Mouse (Mus musculus): ENCODE measurements around the gene Ifitm3.
"Not testable (repeated sequence)": the region's sequence is repeated elsewhere in the genome, so short reads cannot be mapped to it uniquely, and the experiment has no call there.

The Ifitm3 gene

DNA sequence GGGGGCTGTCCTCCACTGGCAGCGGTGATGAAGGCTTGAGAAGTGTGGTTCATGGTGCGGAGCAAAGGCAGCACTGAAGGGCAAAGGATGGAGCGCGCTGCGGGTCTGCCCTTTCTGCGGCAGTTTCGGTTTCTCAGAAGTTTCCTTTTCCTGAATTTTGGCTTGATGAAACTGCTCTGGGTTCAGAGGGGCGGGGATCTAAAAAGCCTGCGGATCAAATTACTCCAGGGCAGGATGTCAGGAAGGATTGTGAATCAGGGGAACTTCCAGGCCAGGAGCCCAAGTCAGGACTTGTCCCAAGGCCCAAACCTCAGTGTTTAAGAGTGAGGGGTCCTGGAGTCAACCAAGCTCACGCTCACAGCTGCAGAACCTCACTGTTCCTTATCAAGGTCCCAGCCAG lies at the start of gene Ifitm3:
Ifitm3 (minus strand) TSS at position 178 of the 400 bp plus-strand sequence.
- peak; percentile 85 to 87 for DNase-seq (ENCODE audit: low spot score in 2 of 2)

DNA sequence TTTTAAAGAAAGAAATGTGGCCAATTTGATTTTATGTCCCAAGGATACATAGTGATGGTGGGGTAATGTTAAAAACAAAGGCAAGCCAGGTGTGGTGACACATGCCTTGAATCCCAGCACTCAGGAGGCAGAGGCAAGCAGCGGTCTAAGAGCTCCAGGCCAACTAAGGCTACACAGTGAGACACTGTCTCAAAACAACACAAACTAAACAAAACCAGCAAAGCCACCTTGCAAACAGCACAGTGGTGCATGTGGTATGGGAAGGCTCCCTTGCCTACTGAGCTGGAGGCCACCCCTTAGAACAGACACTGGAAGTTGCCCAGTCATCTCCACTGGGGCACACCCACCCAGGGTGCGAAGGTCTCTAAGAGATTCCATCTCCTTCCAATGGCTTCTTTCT lies 49.4 kb upstream of the Ifitm3 start:
- no peak for DNase-seq (ENCODE audit: low spot score in 2 of 2)

DNA sequence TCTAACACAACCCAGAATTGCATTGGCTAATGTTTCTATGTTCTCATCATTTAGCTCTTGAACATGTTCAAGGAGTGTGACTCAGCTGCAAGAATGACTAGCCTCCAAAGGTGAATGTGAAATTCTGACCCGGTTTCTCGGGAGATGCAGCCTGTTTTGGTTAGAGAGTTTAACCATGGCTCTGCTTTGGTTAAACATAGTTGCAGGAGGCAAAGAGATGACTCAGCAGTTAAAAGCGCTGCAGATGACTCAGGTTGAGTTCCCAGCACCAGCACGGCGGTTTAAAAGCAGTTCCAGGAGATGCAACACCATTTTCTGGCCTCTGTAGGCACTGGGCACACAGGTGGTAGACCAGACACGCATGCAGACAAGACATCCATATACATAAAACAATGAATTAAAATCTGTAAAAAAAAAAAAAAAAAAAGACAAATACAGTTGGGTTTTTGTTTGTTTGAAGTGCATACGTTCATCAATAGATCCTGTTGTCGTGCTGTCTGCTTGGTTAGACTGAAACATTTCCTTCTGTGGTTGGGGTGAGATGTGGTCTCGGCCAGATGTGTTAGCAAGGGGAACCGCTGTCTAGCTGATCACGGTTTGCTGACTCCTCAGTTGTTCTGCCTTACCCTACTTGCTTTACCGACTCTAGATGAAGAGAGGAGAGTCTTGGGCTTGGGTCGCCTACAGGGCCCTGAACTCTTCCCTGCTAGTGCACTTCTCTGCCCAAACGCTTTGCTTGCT lies 48.2 kb upstream of the Ifitm3 start:
- no peak for DNase-seq (ENCODE audit: low spot score in 2 of 2)

DNA sequence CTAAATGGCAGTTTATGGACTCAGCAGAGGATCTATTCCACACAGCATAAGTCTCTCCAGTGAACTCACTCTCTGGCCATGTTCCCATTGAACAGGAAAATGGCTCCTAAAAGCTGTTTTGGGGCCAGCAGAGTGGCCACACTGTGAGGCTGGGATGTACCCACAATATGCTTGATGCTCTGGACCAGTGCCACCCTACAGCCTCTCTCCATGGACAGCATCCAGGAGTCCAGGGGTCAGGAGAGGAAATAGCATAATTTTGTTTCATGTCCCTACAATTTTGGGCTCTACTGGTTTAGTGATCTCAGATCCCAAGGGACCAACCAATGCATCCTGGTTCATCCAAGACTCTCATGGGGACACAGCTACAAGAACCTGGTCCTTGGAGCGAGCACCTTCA lies 47.0 kb upstream of the Ifitm3 start:
- no peak for DNase-seq (ENCODE audit: low spot score in 2 of 2)

DNA sequence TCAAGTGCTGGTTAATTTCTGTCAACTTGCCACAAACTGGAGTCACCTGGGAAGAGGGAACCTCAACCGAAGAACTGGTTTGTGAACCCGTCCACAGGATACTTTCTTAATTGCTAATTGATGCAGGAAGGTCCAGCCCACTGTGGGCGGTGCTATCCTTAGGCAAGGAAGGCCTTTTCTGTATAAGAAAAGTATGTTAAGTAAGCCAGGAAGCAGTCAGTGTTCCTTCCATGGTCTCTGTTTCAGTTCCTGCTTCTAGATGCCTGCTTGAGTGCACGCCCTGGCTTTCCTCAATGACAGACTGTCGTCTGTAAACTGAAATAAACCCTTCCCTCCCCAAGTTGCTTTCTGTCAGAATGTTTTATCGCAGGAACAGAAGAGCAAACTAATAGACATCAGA lies 46.4 kb upstream of the Ifitm3 start:
- no peak for DNase-seq (ENCODE audit: low spot score in 2 of 2)

DNA sequence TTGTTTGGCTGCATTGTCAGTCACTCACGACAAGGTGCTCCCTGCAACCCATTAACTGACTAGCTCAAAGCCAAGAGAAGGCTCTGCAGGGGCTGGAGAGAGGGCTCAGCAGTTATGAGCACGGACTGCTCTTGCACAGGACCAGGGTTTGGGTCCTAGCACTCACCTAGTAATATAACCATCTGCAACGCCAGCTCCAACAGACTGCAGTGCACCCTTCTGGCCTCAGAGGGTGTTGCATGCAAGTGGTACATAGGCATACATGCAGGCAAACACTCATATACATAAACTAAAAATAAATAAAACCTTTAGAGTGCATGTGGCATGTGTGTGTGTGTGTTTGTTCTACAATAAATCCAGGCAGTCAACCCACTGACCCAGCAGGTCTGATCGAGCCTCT lies 45.2 kb upstream of the Ifitm3 start:
- DNase-seq (ENCODE audit: low spot score in 2 of 2) = no peak

DNA sequence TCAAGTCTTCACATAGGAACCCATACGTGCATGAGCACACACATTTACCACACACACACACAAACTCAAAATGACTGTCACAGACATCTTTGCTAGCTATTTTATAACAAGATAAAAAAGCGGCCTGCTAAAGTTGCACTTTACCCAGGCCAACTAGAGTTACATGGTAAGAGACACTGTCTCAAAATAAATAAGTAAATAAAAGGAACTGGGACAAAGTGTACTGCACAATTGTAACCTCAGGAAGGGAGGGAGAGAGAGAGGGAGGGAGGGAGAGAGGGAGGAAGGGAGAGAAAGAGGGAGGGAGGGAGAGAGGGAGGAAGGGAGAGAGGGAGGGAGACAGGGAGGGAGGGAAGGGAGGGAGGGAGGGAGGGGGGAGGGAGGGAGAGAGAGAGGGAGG lies 41.9 kb upstream of the Ifitm3 start:
- DNase-seq (ENCODE audit: low spot score in 2 of 2) = no peak

DNA sequence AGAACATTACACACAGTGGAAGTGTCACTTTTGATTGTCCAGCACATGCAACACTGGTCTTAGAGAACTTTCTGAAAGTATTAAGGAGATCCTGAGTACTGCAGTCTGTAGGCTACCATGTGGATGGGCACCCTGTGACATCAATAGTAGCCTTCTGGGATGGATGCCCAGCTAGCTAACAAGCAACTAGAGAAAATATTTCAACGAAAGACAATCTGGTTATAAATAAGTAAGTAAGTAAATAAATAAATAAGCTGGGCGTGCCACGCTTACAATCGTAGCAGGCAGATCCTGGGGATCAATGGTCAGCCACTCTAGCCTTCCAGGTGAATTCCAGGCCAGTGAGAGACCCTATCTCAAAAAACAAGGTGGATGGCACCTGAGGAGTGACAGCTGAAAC lies 41.4 kb upstream of the Ifitm3 start:
- DNase-seq (ENCODE audit: low spot score in 2 of 2) = no peak

DNA sequence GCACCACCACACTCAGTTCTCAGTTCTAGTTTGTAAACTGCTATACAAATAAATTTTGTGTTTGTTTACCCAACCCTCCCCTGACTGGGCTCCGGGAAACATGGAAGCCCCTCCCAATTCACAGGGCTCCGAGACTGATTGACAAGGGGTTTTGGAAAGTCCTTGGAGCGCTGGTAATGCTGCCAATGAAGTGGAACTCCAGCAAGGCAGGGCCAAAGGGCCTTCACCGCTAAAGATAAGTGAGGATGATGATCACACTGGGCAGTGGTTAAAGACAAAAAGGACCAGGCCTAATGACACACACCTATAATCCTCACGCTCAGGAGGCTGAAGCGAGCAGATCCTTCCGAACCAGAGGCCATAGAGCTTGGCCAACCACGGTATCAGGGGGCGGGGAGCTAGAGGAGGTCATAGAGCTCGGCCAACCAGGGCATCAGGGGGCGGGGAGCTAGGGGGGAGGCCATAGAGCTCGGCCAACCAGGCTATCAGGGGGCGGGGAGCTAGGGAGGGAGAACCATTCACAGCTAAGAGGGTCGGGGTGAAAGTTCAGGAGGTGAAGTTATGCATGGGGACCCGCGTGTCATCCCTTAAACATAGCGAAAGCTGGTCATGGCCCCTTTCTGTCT lies 40.6 kb upstream of the Ifitm3 start:
- DNase-seq (ENCODE audit: low spot score in 2 of 2) = no peak

DNA sequence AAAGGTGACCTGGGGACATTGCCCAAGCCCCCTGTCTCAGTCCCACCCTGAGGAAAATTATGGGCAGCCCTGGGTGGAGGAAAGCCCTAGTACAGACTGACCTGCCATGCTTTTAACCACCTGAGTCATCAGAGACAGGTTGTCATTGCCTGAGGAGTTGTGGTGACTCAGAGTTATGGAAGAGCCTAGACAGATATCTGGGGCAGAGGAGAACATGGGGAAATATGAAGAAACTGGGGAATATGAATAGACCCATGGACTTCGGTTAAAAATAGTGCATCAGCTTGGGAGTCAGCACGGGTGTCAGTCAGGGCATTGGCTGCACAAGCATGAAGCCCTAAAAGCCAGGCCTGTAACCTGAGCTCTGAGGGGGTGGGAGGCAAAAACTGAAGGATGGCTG lies 38.8 kb upstream of the Ifitm3 start:
- no peak for DNase-seq (ENCODE audit: low spot score in 2 of 2)

DNA sequence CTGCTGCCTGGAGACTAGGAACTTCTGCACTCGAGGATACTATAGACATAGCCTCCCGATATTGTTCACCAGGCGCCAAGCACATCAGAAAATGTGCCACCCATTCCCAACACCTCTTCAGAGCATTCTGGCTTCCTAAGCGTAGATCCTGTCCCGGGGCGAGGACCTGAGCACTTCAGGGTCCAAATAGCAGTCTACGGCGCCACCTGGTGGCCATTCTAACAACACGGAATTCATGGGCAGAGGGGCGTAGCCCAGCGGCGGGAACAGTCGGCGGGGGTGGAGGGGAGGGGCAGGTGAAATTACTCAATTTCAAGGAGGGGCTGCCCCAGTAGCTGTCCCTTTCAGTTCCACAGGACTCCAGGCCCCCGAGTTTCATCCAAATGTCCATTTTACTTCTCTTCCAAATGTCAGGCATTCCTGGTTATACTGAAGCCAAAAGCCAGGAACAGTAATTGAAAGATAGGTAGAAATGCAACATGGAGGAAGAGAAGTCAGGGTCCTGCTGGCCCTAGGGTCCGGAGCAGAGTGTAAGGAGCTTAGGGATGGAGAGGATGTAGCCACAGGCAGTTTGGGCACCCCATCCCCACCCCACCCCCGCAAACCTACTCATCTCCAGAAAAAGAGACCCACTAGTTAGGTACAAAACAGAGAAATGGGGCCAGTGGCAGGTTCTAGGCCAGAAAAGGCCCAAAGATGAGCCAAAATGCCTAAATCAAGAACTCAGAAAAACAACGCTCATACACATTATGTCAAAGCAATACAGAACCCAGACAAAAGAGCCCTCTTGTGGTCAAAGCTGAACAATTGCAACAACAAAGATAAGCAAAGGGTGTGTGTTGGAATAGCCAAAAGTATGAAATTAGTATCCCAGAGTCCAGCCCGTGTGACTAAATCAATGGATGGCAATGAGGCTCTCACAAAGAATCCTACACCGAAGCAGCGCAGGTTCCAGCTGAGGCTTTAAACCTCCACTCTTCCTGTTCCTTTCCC lies 38.0 kb upstream of the Ifitm3 start:
- DNase-seq (ENCODE audit: low spot score in 2 of 2) = peak; percentile 91 to 94

DNA sequence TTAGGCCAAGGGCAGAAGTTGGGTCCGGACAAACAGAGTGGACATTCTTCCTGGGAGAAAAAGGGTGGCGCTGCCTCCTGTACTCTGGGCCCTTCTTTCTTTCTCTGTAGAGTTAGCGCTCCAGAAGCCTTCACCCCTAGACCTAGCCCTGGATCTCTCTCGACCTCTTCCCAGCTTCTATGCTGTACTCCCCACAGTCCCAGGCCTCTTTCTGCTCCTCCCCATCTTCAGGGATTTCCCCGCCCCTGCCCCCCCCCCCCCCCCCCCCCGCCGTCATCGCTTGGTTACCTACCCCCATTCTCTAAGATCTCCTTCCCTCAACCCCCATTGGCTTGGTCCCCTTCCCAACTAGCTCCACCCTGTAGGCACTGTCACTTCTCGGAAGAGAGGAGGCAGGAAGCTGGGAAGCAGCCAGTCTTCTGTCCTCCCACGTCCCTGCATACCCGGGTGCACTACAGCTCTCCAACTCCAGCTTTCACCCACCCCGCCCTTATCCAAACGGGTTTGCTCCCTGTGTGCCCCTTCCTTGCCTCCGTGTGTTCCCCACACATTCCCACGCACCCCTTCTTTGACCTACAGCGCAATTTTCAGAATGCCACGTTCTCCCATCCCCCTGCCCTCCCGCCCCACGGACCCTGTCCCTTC lies 37.1 kb upstream of the Ifitm3 start:
- DNase-seq (ENCODE audit: low spot score in 2 of 2) = peak; percentile 91 to 94

DNA sequence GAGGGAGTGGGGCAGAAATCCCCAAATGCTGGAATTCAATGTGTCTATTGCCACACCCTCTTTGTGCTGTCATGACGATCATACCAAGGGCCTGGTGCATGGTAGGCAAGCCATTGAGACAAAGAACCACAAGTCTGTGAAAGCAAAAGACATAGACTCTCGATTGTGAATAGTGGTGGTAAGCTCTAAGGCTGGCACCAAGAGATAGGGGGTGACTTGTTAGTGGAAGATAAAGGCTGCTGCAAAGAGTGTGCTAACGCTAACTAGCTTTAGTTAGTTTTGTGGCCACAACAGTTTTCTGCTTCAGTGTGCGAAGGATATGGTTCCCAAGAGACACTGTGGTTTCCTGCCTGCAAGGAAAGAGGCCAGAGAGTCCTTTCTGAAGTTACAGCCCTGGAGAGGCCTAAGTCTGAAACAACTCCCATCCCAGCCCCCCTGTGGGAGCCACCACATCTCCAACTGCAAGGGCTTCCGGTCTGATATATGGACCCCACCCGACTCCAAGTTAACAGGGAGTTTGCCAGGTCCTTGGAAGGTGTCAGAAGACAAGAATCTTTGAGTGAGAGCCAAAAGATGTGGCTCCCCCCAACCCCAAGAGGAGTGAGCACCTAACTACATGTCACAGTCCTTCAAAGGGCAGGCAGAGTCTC lies 36.5 kb upstream of the Ifitm3 start:
- DNase-seq (ENCODE audit: low spot score in 2 of 2) = peak; percentile 72 to 73

DNA sequence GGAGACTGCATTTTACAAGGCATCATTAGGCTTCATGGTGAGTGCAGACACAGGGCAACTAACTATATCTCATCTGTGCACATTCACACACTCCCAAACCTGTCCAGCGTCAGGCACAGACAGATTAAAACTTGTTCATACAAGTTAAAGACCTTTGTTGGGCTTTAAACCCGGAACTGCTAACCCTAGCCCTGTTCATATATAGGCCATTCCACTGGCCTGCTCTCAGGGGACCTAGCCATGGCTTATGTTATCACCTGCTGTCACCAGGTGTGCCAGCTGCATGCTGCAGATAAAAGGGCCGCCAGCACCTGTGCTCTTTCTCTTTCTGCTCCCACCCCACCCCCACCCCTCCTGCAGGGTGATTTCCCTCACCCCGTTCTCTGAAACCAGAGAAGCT lies 32.0 kb upstream of the Ifitm3 start:
- DNase-seq (ENCODE audit: low spot score in 2 of 2) = no peak

DNA sequence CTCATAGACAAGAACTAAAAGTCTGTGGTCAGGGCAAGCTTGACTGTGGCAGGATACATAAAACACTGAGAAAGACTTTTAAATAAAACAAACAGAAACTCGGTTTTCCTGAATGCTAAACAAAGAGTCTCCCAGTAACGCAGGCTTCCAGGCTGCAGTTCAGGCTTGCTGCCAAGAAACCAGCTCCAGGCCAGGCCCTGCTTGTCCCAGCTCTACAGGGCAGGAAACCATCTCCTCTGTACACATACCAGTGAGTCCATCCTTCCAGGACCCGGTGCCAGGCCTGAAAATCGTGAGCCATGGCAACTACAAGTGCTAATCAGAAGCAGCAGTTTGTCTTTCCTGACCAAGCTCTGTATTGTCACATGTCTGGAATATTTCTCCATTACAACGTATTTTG lies 31.1 kb upstream of the Ifitm3 start:
- peak; percentile 81 to 86 for DNase-seq (ENCODE audit: low spot score in 2 of 2)

DNA sequence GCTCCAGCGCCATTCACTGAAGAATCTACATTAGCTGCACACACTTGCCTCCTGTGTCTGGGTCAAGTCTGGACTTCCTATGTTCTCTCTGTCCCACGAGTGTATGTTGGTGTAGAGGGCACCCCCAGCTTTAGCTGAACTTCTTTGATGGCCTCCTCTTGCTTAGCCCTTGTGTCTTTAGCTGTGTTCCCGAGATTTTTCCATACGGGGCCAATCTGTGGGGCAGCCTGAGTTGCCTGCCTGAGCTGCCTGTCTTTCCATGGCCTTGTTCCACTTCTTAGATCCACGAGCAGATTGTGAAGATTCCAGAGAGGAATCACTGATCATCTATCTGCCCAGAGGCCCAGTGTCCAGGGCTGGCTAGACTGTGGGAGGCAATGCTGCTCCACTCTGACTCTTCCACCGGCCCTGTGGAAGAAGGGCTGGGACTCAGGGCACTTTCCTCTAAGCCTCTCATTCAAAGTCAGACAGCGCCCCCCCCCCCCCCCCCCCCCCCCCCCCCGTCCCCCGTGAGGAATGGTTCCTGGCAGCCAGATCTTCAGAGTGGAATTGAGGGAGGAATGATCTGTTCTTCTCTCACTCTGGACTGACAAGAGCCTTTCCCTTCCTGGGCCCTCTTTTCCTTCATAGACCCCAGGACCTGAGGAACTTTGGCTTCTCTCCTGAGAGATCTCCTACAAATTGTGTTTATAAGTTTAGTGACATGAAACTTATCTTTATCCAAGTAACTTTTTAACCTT lies 30.5 kb upstream of the Ifitm3 start:
- no peak for DNase-seq (ENCODE audit: low spot score in 2 of 2)

DNA sequence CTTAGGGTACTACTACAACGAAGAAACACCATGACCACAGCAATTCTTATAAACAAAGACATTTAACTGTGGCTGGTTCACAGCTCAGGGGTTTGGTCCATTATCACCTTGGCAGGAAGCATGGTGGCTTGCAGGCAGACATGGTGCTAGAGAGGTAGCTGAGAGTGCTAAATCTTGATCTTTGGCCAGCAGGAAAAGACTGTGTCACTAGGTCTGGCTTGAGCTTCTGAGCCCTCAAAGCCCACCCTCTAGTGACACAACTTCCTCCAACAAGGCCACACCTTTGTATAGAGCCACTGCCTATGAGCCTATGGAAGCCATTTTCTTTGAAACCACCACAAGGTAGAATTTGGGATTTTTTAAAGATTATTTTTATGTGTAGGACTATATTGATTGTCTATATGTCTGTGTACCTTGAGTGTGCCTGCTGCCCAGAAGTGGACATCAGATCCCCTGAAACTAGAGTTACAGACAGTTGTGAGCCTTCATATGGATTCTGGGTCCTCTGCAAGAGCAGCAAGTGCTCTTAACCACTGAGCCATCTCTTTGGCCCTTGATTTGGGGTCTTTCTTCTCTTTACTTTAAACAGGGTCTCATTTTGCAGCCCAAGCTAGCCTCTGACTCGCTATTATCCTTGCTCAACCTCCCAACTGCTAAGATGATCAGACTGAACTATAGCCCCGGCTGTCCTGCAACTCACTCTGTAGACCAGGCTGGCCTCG lies 29.0 kb upstream of the Ifitm3 start:
- no peak for DNase-seq (ENCODE audit: low spot score in 2 of 2)

DNA sequence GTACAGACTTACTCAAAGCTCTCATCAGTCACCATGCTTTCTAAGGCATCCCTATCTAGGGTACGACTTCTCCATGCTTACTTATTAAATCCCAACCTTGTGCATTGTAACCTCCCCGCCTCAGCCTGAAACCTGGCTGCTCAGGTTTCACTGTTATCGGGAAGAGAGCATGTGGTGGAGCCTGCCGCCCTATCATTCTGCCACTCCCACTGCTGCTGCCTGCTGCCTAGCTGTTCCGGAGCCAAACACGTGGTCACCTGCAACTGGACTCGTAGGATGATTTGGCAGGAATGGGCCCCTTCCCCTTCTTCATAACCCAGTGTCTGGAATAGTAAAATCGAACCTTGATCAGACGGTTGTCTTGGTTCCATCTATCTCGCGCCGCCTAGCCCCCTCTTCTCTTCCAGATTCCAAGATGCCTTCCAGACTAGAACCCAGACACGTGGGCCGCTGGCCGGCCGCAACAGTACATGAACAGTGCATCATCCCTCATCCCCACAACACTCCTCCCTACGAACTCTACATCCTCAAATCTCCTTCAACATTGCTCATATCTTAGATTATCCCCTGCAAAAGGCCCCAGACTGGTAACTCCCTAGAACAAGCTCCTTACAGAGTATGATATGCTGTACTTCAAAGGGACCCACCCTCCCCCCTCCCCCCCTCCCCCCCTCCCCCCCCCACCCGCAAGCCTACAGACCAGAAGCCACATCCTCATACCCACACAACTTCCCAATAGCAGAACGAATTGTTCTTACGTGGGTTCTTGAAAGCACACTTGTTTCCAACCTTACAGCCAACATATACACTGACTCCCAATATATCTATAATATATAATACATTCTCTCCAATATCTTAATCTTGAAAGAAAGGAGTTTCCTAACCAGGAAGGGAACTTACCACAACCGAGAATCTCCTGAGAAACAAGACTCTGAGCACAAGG lies 27.8 kb upstream of the Ifitm3 start:
- no peak for DNase-seq (ENCODE audit: low spot score in 2 of 2)

DNA sequence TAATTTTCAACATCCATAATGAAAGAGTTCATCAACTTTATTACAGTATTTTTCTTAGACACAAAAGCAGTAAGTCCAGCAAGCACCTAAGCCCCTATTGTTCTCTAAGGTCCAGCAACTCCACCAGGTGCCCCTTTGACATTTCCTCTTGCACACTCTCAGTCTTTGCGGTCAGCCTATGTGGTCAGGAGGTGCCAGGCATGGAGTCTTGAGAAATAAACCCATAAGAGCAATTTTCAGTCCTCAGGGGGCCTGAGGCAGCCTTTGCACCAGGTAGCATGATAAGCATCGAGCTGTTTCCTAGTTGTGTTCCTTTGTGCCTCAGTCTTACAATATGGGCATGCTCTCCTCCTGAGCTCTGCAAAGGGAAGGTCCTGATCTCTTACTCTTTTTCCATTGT lies 26.1 kb upstream of the Ifitm3 start:
- DNase-seq (ENCODE audit: low spot score in 2 of 2) = not testable (repeated sequence)
